Mouse (Mus musculus) hindlimb bud, embryonic 11.5 days (tissue): Measurements from ENCODE around the gene Zfp771.

Source experiments
- DNase-seq: peaks from one replicate; pipeline ENCODE4 v3.0.0-alpha.2; 2012; ENCODE audit warnings: low read depth, low spot score; ENCODE audit errors: extremely low spot score

Gene Zfp771

GRCm38 (mm10) chr7:127243870-127244657 lies at the start of gene Zfp771:
TSS of gene Zfp771 (plus strand) at chr7:127244274.
- DNase-seq: no peak

DNA sequence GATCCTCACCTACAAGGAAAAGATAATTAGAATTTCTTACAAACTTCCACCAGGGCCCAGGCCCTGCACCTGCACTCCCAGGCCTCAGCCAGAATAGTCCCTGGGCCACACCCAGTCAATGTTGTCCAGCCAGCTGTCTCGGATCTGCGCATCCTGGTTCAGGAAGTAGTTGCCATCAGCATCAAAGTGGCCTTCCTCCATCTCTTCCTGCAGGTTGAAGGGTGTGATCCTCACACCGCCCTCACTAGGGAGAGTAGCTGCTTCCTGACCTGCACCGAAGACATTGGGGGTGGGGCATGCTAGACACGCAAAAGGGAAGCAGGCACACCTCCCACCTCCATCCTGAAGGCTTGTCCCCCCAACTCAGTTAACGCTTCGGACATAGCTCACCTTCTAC lies 49.4 kb upstream of the Zfp771 start:
- DNase-seq: no peak

DNA sequence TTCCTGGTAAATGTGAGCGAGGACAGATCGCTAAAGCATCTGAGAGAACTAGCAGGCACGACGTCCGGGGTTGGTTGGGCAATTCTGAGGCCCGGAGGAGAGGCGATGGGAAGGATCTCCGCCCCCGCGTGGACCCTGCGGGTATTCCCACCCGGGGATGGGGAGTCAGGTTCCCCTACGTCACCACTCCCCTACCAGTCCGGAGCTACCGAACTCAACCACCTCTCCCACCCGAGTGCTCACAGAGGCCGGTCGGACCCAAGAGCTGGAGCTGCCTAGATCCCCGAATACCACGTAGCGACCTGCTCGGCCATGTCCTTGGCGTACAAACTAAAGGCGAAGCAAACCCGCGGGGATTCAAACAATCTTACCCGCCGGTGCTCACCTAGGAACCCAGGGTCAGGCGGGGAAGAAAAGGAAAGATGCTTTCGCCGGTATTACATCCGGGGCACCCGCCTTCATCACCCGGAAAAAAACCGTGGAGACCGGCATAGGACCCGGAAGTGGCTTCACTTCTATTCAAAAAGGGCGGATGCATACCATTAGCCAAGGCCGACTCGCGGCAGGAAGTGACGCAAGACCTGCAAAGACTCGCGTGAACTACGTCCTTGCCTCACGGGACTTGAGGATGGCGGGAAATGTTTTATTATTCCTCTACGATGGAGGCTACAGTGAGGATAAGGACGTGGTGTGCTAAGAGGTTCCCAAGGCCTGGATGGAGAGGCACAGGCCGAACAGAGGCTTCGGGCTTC lies 48.4 kb upstream of the Zfp771 start, which contains the start of gene Cd2bp2:
TSS of gene Cd2bp2 (minus strand) at position 507 of the 752 bp plus-strand sequence.
- peak; percentile 93 for DNase-seq

GRCm38 (mm10) chr7:127196484-127196883 lies 47.6 kb upstream of the Zfp771 start:
- no peak for DNase-seq

DNA sequence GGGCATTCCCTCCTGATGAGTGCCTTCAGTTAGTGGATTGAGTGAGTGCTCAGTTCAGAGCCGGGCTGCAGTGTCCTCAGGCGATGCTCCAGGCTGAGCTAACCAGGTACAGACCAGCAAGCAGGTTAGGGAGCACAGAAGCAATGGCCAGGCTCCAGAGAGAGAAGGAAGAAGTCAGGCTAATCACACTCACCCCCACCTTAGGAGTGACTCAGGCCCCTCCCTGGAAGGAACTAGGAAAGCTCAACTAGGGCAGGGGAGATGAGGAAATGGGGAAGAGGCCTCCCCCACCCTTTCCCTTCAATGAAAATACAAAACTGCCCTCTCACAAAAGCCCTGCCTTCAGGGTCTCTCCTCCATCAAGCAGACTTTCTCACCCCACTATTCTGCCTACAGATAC lies 37.5 kb upstream of the Zfp771 start:
- no peak for DNase-seq

- no peak for DNase-seq
These were observed 36.4 kb upstream of the Zfp771 start for GRCm38 (mm10) chr7:127207374-127208294.

- DNase-seq: no peak
These were observed 35.9 kb upstream of the Zfp771 start, which contains the start of gene Tbc1d10b for GRCm38 (mm10) chr7:127208295-127208552. TSS of gene Tbc1d10b (minus strand) at chr7:127208468.

GRCm38 (mm10) chr7:127208553-127209438 lies 35.3 kb upstream of the Zfp771 start, which contains the start of gene Mylpf:
TSS of gene Mylpf (plus strand) at chr7:127208890.
- peak; percentile 87 for DNase-seq

GRCm38 (mm10) chr7:127209851-127210250 lies 34.2 kb upstream of the Zfp771 start:
- DNase-seq: no peak

- no peak for DNase-seq
These were observed 33.8 kb upstream of the Zfp771 start for GRCm38 (mm10) chr7:127210266-127210665.

DNA sequence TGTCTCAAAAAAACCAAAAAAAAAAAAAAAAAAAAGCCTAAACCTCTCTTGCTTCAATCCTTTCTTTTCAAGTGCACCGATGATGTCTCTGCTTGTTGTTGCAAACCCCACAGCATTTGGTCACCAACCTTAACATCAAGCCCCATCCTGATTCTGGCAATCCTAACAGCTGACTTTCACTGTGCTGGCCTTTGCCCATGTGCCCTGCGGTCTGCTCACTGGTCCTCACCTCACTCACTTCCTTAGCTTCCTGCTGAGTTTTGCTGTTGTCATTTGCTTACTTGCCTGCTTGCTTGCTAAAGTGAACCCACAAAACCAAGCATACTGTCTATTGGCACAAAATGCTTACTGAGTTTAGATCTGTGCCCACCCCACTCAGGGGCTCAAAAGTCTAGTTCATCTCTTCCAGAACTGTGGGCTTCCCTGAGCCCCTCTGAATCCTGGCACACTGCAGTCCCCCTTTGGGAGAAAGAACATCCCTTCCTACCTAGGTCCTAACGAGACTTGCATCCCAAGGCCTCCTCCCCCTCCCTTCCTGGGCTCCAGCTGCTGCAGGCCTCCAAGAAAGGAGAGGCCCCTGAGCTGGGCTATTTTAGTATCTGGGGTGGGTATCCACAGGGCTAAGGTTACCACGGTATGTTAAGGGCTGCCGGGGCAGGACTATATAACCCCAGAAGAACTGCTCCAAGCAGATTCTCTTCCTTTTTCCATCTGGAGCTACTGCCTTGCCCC lies 32.9 kb upstream of the Zfp771 start:
- DNase-seq: no peak

DNA sequence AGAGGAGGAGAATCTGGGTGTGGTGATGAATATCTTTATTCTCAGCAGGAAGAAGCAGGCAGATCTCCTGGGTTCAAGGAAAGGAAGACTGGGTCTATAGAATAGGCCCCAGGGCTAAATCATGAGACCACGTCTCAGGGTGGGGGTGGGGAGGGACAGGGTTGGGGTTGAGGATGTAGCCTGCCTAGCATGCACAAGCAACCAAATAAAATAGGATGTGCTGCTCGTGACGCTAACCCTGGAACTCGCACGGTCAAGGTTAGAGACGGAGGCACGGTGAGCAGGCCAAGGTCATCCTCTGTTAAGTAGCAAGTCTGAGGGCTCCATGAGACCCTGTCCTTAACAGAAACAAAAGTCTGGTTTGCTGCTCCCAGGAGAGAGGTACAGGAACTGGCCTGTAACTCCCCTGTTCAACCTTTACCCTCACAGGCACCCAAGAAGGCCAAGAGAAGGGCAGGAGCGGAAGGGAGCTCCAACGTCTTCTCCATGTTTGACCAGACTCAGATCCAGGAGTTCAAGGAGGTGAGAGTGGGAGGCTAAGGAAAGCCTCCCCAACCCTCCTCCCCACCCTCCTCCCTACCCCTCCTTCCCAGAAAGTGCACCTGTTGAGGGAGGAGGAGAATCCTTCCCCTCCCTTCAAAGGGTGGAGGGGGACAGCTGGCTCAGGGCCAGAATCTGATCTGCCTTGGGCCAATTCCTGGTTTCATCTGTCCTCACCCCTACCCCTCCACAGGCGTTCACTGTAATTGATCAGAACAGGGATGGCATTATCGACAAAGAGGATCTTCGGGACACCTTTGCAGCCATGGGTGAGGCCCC lies 31.4 kb upstream of the Zfp771 start:
- no peak for DNase-seq

GRCm38 (mm10) chr7:127213485-127213884 lies 30.6 kb upstream of the Zfp771 start:
- DNase-seq: no peak

DNA sequence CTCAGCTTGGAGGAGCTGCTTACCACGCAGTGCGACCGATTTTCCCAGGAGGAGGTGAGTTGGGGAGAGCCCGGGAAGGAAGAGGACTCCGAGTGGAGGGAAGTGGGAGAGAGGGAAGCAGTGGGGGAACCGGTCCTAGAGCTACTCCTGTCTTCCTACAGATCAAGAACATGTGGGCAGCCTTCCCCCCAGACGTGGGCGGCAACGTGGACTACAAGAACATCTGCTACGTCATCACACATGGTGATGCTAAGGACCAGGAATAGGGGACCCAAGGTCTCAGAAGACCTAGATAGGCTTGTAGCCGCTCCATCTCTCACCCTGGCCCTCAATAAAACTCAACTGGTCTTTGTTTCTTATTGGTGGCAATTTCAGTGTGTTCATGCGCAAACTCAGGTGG lies 30.1 kb upstream of the Zfp771 start:
- no peak for DNase-seq

- DNase-seq: no peak
These were observed 29.6 kb upstream of the Zfp771 start for GRCm38 (mm10) chr7:127214521-127214920.

DNA sequence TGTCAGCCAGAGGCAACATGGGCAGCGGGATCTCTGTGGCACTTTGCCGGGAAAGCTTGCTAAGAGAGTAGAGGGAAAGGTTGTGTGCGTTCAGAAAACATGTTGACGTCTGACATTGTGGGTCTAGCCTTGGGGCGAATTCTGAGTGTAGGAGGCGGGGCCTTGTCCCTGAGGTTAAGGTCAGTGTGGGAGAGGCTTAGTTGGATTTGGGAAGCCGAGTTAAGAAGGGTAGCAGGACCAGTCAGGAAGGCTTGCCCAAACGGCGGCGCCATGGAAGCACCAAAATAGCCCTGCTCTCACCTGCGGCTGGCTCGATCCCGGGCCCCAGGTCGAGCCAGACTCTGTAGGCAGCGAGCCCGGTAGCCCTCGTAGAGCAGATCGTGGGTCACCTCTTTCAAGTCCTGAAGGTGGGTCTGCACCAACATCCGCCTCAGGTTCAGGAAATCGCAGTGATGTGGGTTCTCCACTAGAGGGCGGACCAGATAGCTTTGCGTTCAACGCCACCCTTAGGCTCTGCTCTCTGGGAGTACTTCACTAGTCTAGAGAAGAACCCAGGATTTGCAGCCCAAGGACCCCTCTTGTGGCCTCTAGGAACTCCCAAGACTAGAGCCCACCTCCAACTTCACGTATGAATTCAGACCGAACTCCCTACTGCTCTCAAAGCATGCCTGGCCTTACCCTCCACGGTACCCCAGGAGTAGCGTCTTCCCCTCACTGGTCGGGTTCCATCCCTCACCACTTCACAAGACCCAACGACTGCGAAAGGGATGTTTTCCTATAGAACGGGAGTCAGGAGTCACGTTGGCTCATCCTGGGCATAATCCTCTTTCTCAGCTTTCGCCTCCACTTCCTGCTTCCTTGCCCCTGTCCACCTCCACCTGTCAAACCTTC lies 28.8 kb upstream of the Zfp771 start:
- no peak for DNase-seq

- no peak for DNase-seq
These were observed 27.8 kb upstream of the Zfp771 start for GRCm38 (mm10) chr7:127216307-127216706.

DNA sequence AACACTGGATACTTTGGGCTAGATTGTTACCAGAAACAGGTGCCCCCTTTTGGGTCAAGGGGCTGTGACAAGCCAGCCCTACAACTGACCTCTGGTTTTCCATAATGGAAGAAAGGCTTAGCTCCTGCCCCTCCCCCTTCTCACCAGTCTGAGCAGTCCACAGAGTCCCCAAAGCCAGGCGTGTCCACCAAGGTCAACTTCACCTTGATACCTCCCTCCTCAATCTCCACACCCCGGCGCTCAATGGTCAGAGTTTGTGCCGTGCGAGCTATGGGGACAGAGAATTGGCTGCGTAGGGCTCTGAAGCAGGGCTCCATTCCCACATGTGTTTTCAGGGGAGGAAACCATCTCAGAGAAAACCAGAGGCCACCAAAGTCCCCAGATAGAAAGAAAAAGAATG lies 26.6 kb upstream of the Zfp771 start:
- DNase-seq: no peak
